Comparison of ENCODE assay signal across 26 mouse cellular contexts in genomic region chr5:100342422-100342821, GRCm38 (mm10).
"Had no signal": no experiment of that assay in that cellular context is flagged by ENCODE, and none has a peak within 500 bp of the region (broad histone marks: within the 10 kb centered on the region; RNA-seq: fewer than 3 reads in every experiment).

No protein-coding gene starts in this region.

- H3K4me1 ChIP-seq: embryonic facial prominence, embryonic 12.5 days; embryonic facial prominence, embryonic 13.5 days; embryonic facial prominence, embryonic 15.5 days; forebrain, embryonic 12.5 days; forebrain, embryonic 13.5 days; forebrain, embryonic 15.5 days had no signal

- H3K4me2 ChIP-seq: embryonic facial prominence, embryonic 12.5 days; embryonic facial prominence, embryonic 13.5 days; embryonic facial prominence, embryonic 15.5 days; forebrain, embryonic 12.5 days; forebrain, embryonic 13.5 days; forebrain, embryonic 15.5 days had no signal

- H3K36me3 ChIP-seq: embryonic facial prominence, embryonic 10.5 days; embryonic facial prominence, embryonic 12.5 days; embryonic facial prominence, embryonic 13.5 days; embryonic facial prominence, embryonic 15.5 days; forebrain, embryonic 10.5 days; forebrain, embryonic 12.5 days; forebrain, embryonic 15.5 days; heart, embryonic 10.5 days had no signal

- H3K27me3 ChIP-seq: embryonic facial prominence, embryonic 12.5 days; embryonic facial prominence, embryonic 13.5 days; embryonic facial prominence, embryonic 15.5 days; forebrain, embryonic 12.5 days; forebrain, embryonic 13.5 days; forebrain, embryonic 15.5 days had no signal

- H3K27ac ChIP-seq: embryonic facial prominence, embryonic 10.5 days; embryonic facial prominence, embryonic 12.5 days; embryonic facial prominence, embryonic 13.5 days; embryonic facial prominence, embryonic 15.5 days; forebrain, embryonic 10.5 days; forebrain, embryonic 12.5 days; forebrain, embryonic 13.5 days; forebrain, embryonic 15.5 days; gastrocnemius, adult 2 months; heart, adult 2 months; heart, embryonic 10.5 days had no signal

- H3K9me3 ChIP-seq: embryonic facial prominence, embryonic 10.5 days; embryonic facial prominence, embryonic 12.5 days; embryonic facial prominence, embryonic 13.5 days; embryonic facial prominence, embryonic 15.5 days; forebrain, embryonic 10.5 days; forebrain, embryonic 12.5 days; forebrain, embryonic 13.5 days; forebrain, embryonic 15.5 days; heart, embryonic 10.5 days had no signal

- H3K9ac ChIP-seq: embryonic facial prominence, embryonic 12.5 days; embryonic facial prominence, embryonic 13.5 days; embryonic facial prominence, embryonic 15.5 days; forebrain, embryonic 12.5 days; forebrain, embryonic 13.5 days; forebrain, embryonic 15.5 days; forebrain, postnatal 0 days had no signal

- H3K4me3 ChIP-seq: embryonic facial prominence, embryonic 10.5 days; embryonic facial prominence, embryonic 12.5 days; embryonic facial prominence, embryonic 13.5 days; embryonic facial prominence, embryonic 15.5 days; erythroblast, embryonic 14.5 days; forebrain, embryonic 10.5 days; forebrain, embryonic 12.5 days; forebrain, embryonic 13.5 days; forebrain, embryonic 15.5 days; gastrocnemius, adult 2 months; heart, adult 2 months; heart, embryonic 10.5 days had no signal

- DNase-seq: cerebellum, adult 9-10 months; cerebellum, adult 9-11 months; cerebellum, postnatal 10 days; cerebellum, postnatal 14 days; cerebellum, postnatal 25 days; cerebellum, postnatal 36 days; embryo, embryonic 11 days; forebrain, postnatal 0 days; gastrocnemius, adult 2 months; gastrocnemius, postnatal 10 days; gastrocnemius, postnatal 14 days; gastrocnemius, postnatal 25 days; gastrocnemius, postnatal 36 days; heart, adult 11 months; heart, adult 18-20 months; heart, adult 2 months had no signal
